Mouse (Mus musculus): ENCODE measurements around the gene Cdk7. TPM values are rescaled to one million over a fixed set of nuclear protein-coding genes. Genes with fewer than 3 reads are reported as not detected.

Cdk7 gene
- polyA plus RNA-seq, 2 experiments from 2014 or later, result 68.3 to 77.4 TPM

- no peak for ATAC-seq
Measured at GRCm38 (mm10) chr13:100725194-100725593, 5.5 kb downstream of the Cdk7 start.

- no peak for ATAC-seq
Measured at GRCm38 (mm10) chr13:100724051-100724754, 6.5 kb downstream of the Cdk7 start.

- no peak for ATAC-seq
Measured at GRCm38 (mm10) chr13:100721656-100722055, 9.1 kb downstream of the Cdk7 start.

- no peak for ATAC-seq
Measured at GRCm38 (mm10) chr13:100715467-100715866, 15.3 kb downstream of the Cdk7 start.

GRCm38 (mm10) chr13:100706206-100706605, 24.5 kb downstream of the Cdk7 start:
- no peak for ATAC-seq

GRCm38 (mm10) chr13:100703468-100703867, 27.3 kb downstream of the Cdk7 start:
- no peak for ATAC-seq

- ATAC-seq, result no peak
Measured at GRCm38 (mm10) chr13:100698866-100699265, 31.9 kb downstream of the Cdk7 start.

- no peak for ATAC-seq
Measured at GRCm38 (mm10) chr13:100697541-100697940, 33.2 kb downstream of the Cdk7 start.

GRCm38 (mm10) chr13:100687513-100687912, 43.2 kb downstream of the Cdk7 start:
- no peak for ATAC-seq

- no peak for ATAC-seq
Measured at GRCm38 (mm10) chr13:100684355-100684754, 46.4 kb downstream of the Cdk7 start.

GRCm38 (mm10) chr13:100682837-100683236, 47.9 kb downstream of the Cdk7 start:
- ATAC-seq, result no peak

- no peak for ATAC-seq
Measured at GRCm38 (mm10) chr13:100681615-100682014, 49.1 kb downstream of the Cdk7 start.

- no peak for ATAC-seq
Measured at GRCm38 (mm10) chr13:100675936-100676635, 54.7 kb downstream of the Cdk7 start.

GRCm38 (mm10) chr13:100670181-100670741, 60.5 kb downstream of the Cdk7 start:
- peak; percentile 40 for ATAC-seq

- peak; percentile 73 for ATAC-seq
Measured at GRCm38 (mm10) chr13:100669291-100670022, 61.3 kb downstream of the Cdk7 start, which contains the start of gene Ccdc125. Gene Ccdc125 (plus strand): TSS chr13:100669717.

- ATAC-seq, result peak; percentile 62
Measured at GRCm38 (mm10) chr13:100659864-100660456, 70.8 kb downstream of the Cdk7 start.

- no peak for ATAC-seq
Measured at GRCm38 (mm10) chr13:100658091-100658490, 72.6 kb downstream of the Cdk7 start.

Other genes starting within 250 kb of the Cdk7 start
- 10 to 100 TPM; 52.7 to 53.1 TPM for gene Gtf2h2, start 238.4 kb downstream of the Cdk7 start, polyA plus RNA-seq (2017; shearing (Covaris generic))
- gene Ocln, start 178.2 kb downstream of the Cdk7 start, polyA plus RNA-seq (2017; shearing (Covaris generic)), result under 1 TPM; 0.22 to 0.59 TPM
- 1 to 10 TPM; 5.1 to 5.5 TPM for gene Marveld2, start 114.0 kb downstream of the Cdk7 start, polyA plus RNA-seq (2017; shearing (Covaris generic))
- 100 to 1,000 TPM; 135 to 140 TPM for gene Ak6, start 80.0 kb downstream of the Cdk7 start, polyA plus RNA-seq (2017; shearing (Covaris generic))
- 10 to 100 TPM; 20.9 to 26.3 TPM for gene Rad17, start 79.9 kb downstream of the Cdk7 start, polyA plus RNA-seq (2017; shearing (Covaris generic))
- 10 to 100 TPM in 1 of 2 experiments, 1 to 10 TPM in 1; 4.1 to 18.8 TPM for gene Taf9, start 79.4 kb downstream of the Cdk7 start, polyA plus RNA-seq (2017; shearing (Covaris generic))
- gene Ccdc125, start 61.2 kb downstream of the Cdk7 start, polyA plus RNA-seq (2017; shearing (Covaris generic)), result 10 to 100 TPM; 23.3 to 25.2 TPM
- 100 to 1,000 TPM; 108 to 119 TPM for gene Mrps36, start 13.7 kb upstream of the Cdk7 start, polyA plus RNA-seq (2017; shearing (Covaris generic))
- gene Cenph, start 45.0 kb upstream of the Cdk7 start, polyA plus RNA-seq (2017; shearing (Covaris generic)), result 1 to 10 TPM; 6.0 to 6.9 TPM
- gene Ccnb1, start 55.6 kb upstream of the Cdk7 start, polyA plus RNA-seq (2017; shearing (Covaris generic)), result 10 to 100 TPM; 51.2 to 57.0 TPM
- 10 to 100 TPM; 11.2 to 13.8 TPM for gene Slc30a5, start 102.5 kb upstream of the Cdk7 start, polyA plus RNA-seq (2017; shearing (Covaris generic))

All from activated CD4-positive, CD25-positive, alpha-beta regulatory T cell, adult 4 months (primary cell).